Mouse (Mus musculus) limb, embryonic 14.5 days (tissue): ENCODE measurements around the gene Tpbpa. TPM values are rescaled to one million over a fixed set of nuclear protein-coding genes. Genes with fewer than 3 reads are reported as not detected.
"Not testable (repeated sequence)": the region's sequence is repeated elsewhere in the genome, so short reads cannot be mapped to it uniquely, and the experiment has no call there.

Experiments
- ATAC-seq: fragments of 200-750 bp; cut with Nextera tagmentation; 2 replicates; pipeline ENCODE4 v1.8.0; 2017; ENCODE audit warnings: low read depth, moderate number of reproducible peaks, moderate TSS enrichment; ENCODE audit not compliant: low FRiP score
- DNase-seq: peaks from one replicate; pipeline ENCODE4 v3.0.0-alpha.2; 2015; ENCODE audit warnings: low spot score
- H3K27ac ChIP-seq: fragments of 300-500 bp; sonication (generic); replicated peaks from 2 replicates; pipeline ENCODE4 v1.5.1; 2014; ENCODE audit warnings: low read depth, mild to moderate bottlenecking, low read length, moderate library complexity, mixed read lengths
- H3K27me3 ChIP-seq: fragments of 300-500 bp; sonication (generic); 2 replicates; pipeline ENCODE4 v1.6.1; 2014; ENCODE audit warnings: low read length, mixed read lengths; ENCODE audit not compliant: control insufficient read depth, insufficient read depth
- H3K36me3 ChIP-seq: fragments of 300-500 bp; sonication (generic); 2 replicates; pipeline ENCODE4 v1.6.1; 2014; ENCODE audit warnings: mild to moderate bottlenecking, low read length, moderate library complexity, mixed read lengths; ENCODE audit not compliant: control insufficient read depth, insufficient read depth
- H3K4me1 ChIP-seq: fragments of 300-500 bp; sonication (generic); 2 replicates; pipeline ENCODE4 v1.6.1; 2014; ENCODE audit warnings: antibody characterized with exemption, low read length, mixed read lengths; ENCODE audit not compliant: control insufficient read depth, insufficient read depth
- H3K4me2 ChIP-seq: fragments of 300-500 bp; sonication (generic); replicated peaks from 2 replicates; pipeline ENCODE4 v1.6.1; 2014; ENCODE audit warnings: low read depth, mild to moderate bottlenecking, low read length, moderate library complexity; ENCODE audit not compliant: severe bottlenecking
- H3K4me3 ChIP-seq: fragments of 300-500 bp; sonication (generic); replicated peaks from 2 replicates; pipeline ENCODE4 v1.5.1; 2014; ENCODE audit warnings: low read length
- H3K9ac ChIP-seq: fragments of 300-500 bp; sonication (generic); 2 replicates; pipeline ENCODE4 v1.6.1; 2014; ENCODE audit warnings: mild to moderate bottlenecking, low read depth, low read length, moderate library complexity; ENCODE audit not compliant: severe bottlenecking
- H3K9me3 ChIP-seq: fragments of 300-500 bp; sonication (generic); 2 replicates; pipeline ENCODE4 v1.6.1; 2016; ENCODE audit warnings: low read length; ENCODE audit not compliant: control insufficient read depth
- POLR2A ChIP-seq: fragments of 200-500 bp; IDR thresholded peaks from 2 replicates; pipeline ENCODE4 v1.8.0; 2012; ENCODE audit warnings: inconsistent platforms, mild to moderate bottlenecking, moderate library complexity, borderline replicate concordance; ENCODE audit not compliant: insufficient read depth, insufficient read length; ENCODE audit errors: extremely low read depth
- WGBS: fragments of 180-500 bp; shearing (Covaris S2); extraction: QIAGEN DNeasy Blood & Tissue Kit; methylation state at CpG from one replicate; pipeline ENCODE4 v1.1.7; 2014; 5-methylcytosine and 5-hydroxymethylcytosine counted together
- polyA plus RNA-seq, 2 experiments: library from polyadenylated mRNA; depleted of rRNA in 1 of 2; stranded (reverse) in 1 of 2; unstranded in 1 of 2; fragments of >200 nt; fragmentation: Nextera tagmentation in 1 of 2; extraction: Ambion mirVana in 1 of 2; gene quantifications; 2 replicates each; pipeline versions ENCODE4 v1.2.1 to v1.2.3; 2012 to 2014

The Tpbpa gene
- polyA plus RNA-seq (2012; rRNA removed): 4.8 and 5.4 TPM in 2 replicates
- polyA plus RNA-seq (2014; fragmentation: Nextera tagmentation; extraction: Ambion mirVana): not detected in 2 replicates

GRCm38 (mm10) chr13:60941884-60942283 lies at the start of gene Tpbpa:
TSS of gene Tpbpa (minus strand) at chr13:60941984.
- H3K4me1 ChIP-seq, DNase-seq, H3K9me3 ChIP-seq, H3K4me3 ChIP-seq, H3K27me3 ChIP-seq, H3K9ac ChIP-seq, ATAC-seq, H3K4me2 ChIP-seq, H3K36me3 ChIP-seq, H3K27ac ChIP-seq: not testable (repeated sequence)
- WGBS: 84% methylated on average over 3 of the region's 3 CpGs

- H3K4me3 ChIP-seq, H3K4me1 ChIP-seq, DNase-seq, H3K36me3 ChIP-seq, H3K27ac ChIP-seq, H3K27me3 ChIP-seq, ATAC-seq, H3K4me2 ChIP-seq, H3K9ac ChIP-seq, H3K9me3 ChIP-seq: not testable (repeated sequence)
- 94% methylated on average over 4 of the region's 5 CpGs for WGBS
Measured at GRCm38 (mm10) chr13:60986915-60987314, 45.1 kb upstream of the Tpbpa start.

- H3K36me3 ChIP-seq, H3K27me3 ChIP-seq, H3K4me1 ChIP-seq, H3K4me2 ChIP-seq, DNase-seq, H3K9me3 ChIP-seq, H3K4me3 ChIP-seq, ATAC-seq, H3K9ac ChIP-seq, H3K27ac ChIP-seq: not testable (repeated sequence)
- 52% methylated on average over 4 of the region's 4 CpGs for WGBS
Measured at GRCm38 (mm10) chr13:60972319-60972718, 30.5 kb upstream of the Tpbpa start.

- H3K4me3 ChIP-seq, H3K4me2 ChIP-seq, H3K4me1 ChIP-seq, ATAC-seq, H3K27me3 ChIP-seq, DNase-seq, H3K27ac ChIP-seq, H3K36me3 ChIP-seq, H3K9me3 ChIP-seq, H3K9ac ChIP-seq: not testable (repeated sequence)
- WGBS: 53% methylated on average over 4 of the region's 5 CpGs
Measured at GRCm38 (mm10) chr13:60963985-60964384, 22.2 kb upstream of the Tpbpa start.

- 62% methylated on average over 5 of the region's 5 CpGs for WGBS
Measured at GRCm38 (mm10) chr13:60961706-60962105, 19.9 kb upstream of the Tpbpa start.

GRCm38 (mm10) chr13:60936500-60936901 lies 5.3 kb downstream of the Tpbpa start, which contains the start of the genes Gm49391 and Ctla2a:
TSS of gene Gm49391 (minus strand) at chr13:60936571.
TSS of gene Ctla2a (minus strand) at chr13:60936625.
- Histone ChIP-seq H3K9ac (no peak within 1 kb of the TSS), H3K27me3 (no peaks in the 10 kb centered on the region), H3K27ac (no peak within 1 kb of the TSS), H3K9me3 (no peaks in the 10 kb centered on the region; the same call in 1 of the 2 replicates), H3K4me1 (no peaks in the 10 kb centered on the region), H3K4me2 (no peak within 1 kb of the TSS), H3K4me3 (no peak within 1 kb of the TSS), H3K36me3 (no peaks in the 10 kb centered on the region)
- DNase-seq (no peak), ATAC-seq (no peak)
- TF ChIP-seq POLR2A: no peak
- 47% methylated on average over 5 of the region's 5 CpGs for WGBS

More at GRCm38 (mm10) chr13:60961706-60962105, 19.9 kb upstream of the Tpbpa start:
- no peak overlapping the region for H3K27ac ChIP-seq
- H3K36me3 ChIP-seq: no peaks in the 10 kb centered on the region
- H3K9me3 ChIP-seq: no peaks in the 10 kb centered on the region
- H3K9ac ChIP-seq: no peak overlapping the region
- ATAC-seq (no peak), DNase-seq (no peak)
- H3K4me3 ChIP-seq: no peak overlapping the region
- H3K4me1 ChIP-seq: no peaks in the 10 kb centered on the region
- no peak for TF ChIP-seq POLR2A
- no peak overlapping the region for H3K4me2 ChIP-seq
- no peaks in the 10 kb centered on the region for H3K27me3 ChIP-seq

GRCm38 (mm10) chr13:60935490-60935889 lies 6.3 kb downstream of the Tpbpa start, which contains the start of gene Gm49393:
TSS of gene Gm49393 (minus strand) at chr13:60935590.
- DNase-seq, ATAC-seq: not testable (repeated sequence)
- 67% methylated on average over 2 of the region's 2 CpGs for WGBS

GRCm38 (mm10) chr13:60904780-60905179 lies 37.0 kb downstream of the Tpbpa start, which contains the start of gene Tpbpb:
TSS of gene Tpbpb (minus strand) at chr13:60904880.
- not testable (repeated sequence) for ATAC-seq, H3K4me3 ChIP-seq, H3K27ac ChIP-seq, H3K4me1 ChIP-seq, H3K9me3 ChIP-seq, H3K27me3 ChIP-seq, H3K36me3 ChIP-seq, DNase-seq, H3K9ac ChIP-seq, H3K4me2 ChIP-seq
- 77% methylated on average over 2 of the region's 2 CpGs for WGBS

More at GRCm38 (mm10) chr13:60935490-60935889, 6.3 kb downstream of the Tpbpa start, which contains the start of gene Gm49393:
- H3K27ac ChIP-seq, H3K4me2 ChIP-seq, H3K36me3 ChIP-seq, H3K4me3 ChIP-seq, H3K9ac ChIP-seq, H3K9me3 ChIP-seq, H3K27me3 ChIP-seq, H3K4me1 ChIP-seq: not testable (repeated sequence)
